In the genomic region with DNA sequence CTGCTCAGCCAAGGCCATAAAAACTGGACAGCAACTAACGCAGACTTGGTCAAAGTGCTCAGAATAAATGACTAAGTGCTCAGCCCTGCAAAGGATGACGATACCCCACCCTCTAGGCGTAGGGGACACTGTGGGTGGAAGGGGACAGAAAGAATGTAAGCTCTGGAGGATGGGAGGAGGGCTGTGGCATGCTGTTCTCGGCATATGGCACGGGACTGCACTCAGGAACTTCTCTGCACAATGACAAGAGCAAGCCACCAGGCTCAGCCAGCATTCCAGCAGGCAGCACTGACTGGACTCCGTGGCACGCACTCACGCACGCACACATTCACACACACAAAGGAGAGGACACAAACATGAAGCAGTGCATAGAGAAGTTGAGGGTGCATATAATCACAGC, we compare ENCODE assay signal across 17 mouse cellular contexts. TPM values are rescaled to one million over a fixed set of nuclear protein-coding genes. Genes with fewer than 3 reads are reported as not detected.
DNase-seq lines count a peak whose midpoint lies in the region; ATAC-seq and TF ChIP-seq lines count a peak whose summit lies in the region.
"Had no signal": no experiment of that assay in that cellular context is flagged by ENCODE, and none has a peak within 500 bp of the region (broad histone marks: within the 10 kb centered on the region; RNA-seq: fewer than 3 reads in every experiment).

No protein-coding gene starts in this region.

- H3K36me3 ChIP-seq in heart, embryonic 10.5 days: no peaks in the 10 kb centered on the region
- H3K36me3 ChIP-seq in heart, embryonic 12.5 days: peaks cover 3% of the 10 kb centered on the region; the same call in 1 of the 2 replicates
- H3K36me3 ChIP-seq: midbrain, embryonic 15.5 days; neural tube, embryonic 12.5 days had no signal

- no peak overlapping the region for H3K4me2 ChIP-seq in heart, embryonic 12.5 days
- H3K4me2 ChIP-seq: kidney, embryonic 15.5 days; midbrain, embryonic 15.5 days; neural tube, embryonic 12.5 days had no signal

- 63% methylated on average over 9 of the region's 9 CpGs for WGBS in heart, embryonic 10.5 days
- WGBS in heart, embryonic 12.5 days: 59% methylated on average over 9 of the region's 9 CpGs

- H3K27ac ChIP-seq in heart, embryonic 10.5 days: peak overlapping the region; percentile 50; the same call in 1 of the 2 replicates
- H3K27ac ChIP-seq in heart, embryonic 12.5 days (ENCODE audit: poor library complexity, severe bottlenecking): no peak overlapping the region; the same call in 1 of the 2 replicates
- H3K27ac ChIP-seq in left cerebral cortex, adult 2 months: peak overlapping the region; percentile 32; the same call in 1 of the 2 replicates
- H3K27ac ChIP-seq: hindbrain, embryonic 10.5 days; kidney, embryonic 15.5 days; liver, embryonic 14.5 days; midbrain, embryonic 15.5 days; neural tube, embryonic 12.5 days; stomach, postnatal 0 days had no signal

- no peak overlapping the region for H3K4me3 ChIP-seq in heart, embryonic 10.5 days
- H3K4me3 ChIP-seq in heart, embryonic 12.5 days: no peak overlapping the region
- no peak overlapping the region for H3K4me3 ChIP-seq in left cerebral cortex, adult 2 months
- H3K4me3 ChIP-seq: hindbrain, embryonic 10.5 days; kidney, embryonic 15.5 days; midbrain, embryonic 15.5 days; neural tube, embryonic 12.5 days had no signal

- no peak for DNase-seq in heart, embryonic 10.5 days (ENCODE audit: low spot score)
- DNase-seq in left cerebral cortex, adult 2 months (ENCODE audit: extremely low spot score in 1 of 2, low spot score in 2 of 2): no peak
- DNase-seq in left cerebral cortex, postnatal 14 days (ENCODE audit: low spot score in 2 of 2): no peak
- peak; percentile 50 for DNase-seq in adipocyte (ENCODE audit: low spot score)
- DNase-seq in cerebellum, postnatal 36 days: peak; percentile 55 to 63
- no peak for DNase-seq in spleen, adult 18-20 months
- DNase-seq in kidney, adult 11 months: no peak

- no peak for ATAC-seq in heart, embryonic 12.5 days (ENCODE audit: insufficient number of reproducible peaks, low FRiP score)
- ATAC-seq: inflammation-experienced regulatory T-cells, adult 6 months; midbrain, embryonic 15.5 days had no signal

- no peaks in the 10 kb centered on the region for H3K9me3 ChIP-seq in heart, embryonic 10.5 days
- H3K9me3 ChIP-seq in heart, embryonic 12.5 days (replicated peaks): no peaks in the 10 kb centered on the region
- H3K9me3 ChIP-seq: hindbrain, embryonic 10.5 days; kidney, embryonic 15.5 days; midbrain, embryonic 15.5 days; neural tube, embryonic 12.5 days had no signal

- no peak overlapping the region for H3K9ac ChIP-seq in heart, embryonic 12.5 days
- H3K9ac ChIP-seq: kidney, embryonic 15.5 days; liver, embryonic 14.5 days; midbrain, embryonic 15.5 days; neural tube, embryonic 12.5 days had no signal

- intact Hi-C loops in left cerebral cortex, adult 2 months (cut with DNase I): no loop called here
- intact Hi-C loops in left cerebral cortex, postnatal 14 days (cut with DNase I): no loop called here

- TF ChIP-seq CTCF in left cerebral cortex, adult 2 months (IDR thresholded peaks at IDR 0.05): no peak

- peaks cover 52% of the 10 kb centered on the region for H3K4me1 ChIP-seq in heart, embryonic 10.5 days
- peaks cover 33% of the 10 kb centered on the region for H3K4me1 ChIP-seq in heart, embryonic 12.5 days (replicated peaks)
- H3K4me1 ChIP-seq: kidney, embryonic 15.5 days; neural tube, embryonic 12.5 days had no signal

- no peaks in the 10 kb centered on the region for H3K27me3 ChIP-seq in heart, embryonic 10.5 days (ENCODE audit: insufficient read depth, poor library complexity, severe bottlenecking)
- H3K27me3 ChIP-seq in heart, embryonic 12.5 days (replicated peaks): no peaks in the 10 kb centered on the region
- H3K27me3 ChIP-seq: kidney, embryonic 15.5 days; midbrain, embryonic 15.5 days; neural tube, embryonic 12.5 days had no signal

RNA-seq across cellular contexts. Expression of a gene that starts 16.2 kb away (rescaled TPM):
- polyA plus RNA-seq in heart, embryonic 10.5 days (2016; fragmentation: Nextera tagmentation; extraction: Ambion mirVana): 15.6 and 15.7 TPM in 2 replicates
- polyA plus RNA-seq in heart, embryonic 12.5 days (2016; fragmentation: Nextera tagmentation; extraction: Ambion mirVana): 12.6 and 14.0 TPM in 2 replicates
- total RNA-seq in left cerebral cortex, adult 2 months (2021): 10 to 100 TPM; 43.7 to 44.4 TPM
- total RNA-seq in left cerebral cortex, postnatal 14 days (2021): 10 to 100 TPM; 37.2 to 37.9 TPM

RNA-seq across cellular contexts. Expression of a gene that starts 21.2 kb away (rescaled TPM):
- 13.0 and 15.8 TPM in 2 replicates for polyA plus RNA-seq in heart, embryonic 10.5 days (2016; fragmentation: Nextera tagmentation; extraction: Ambion mirVana)
- polyA plus RNA-seq in heart, embryonic 12.5 days (2016; fragmentation: Nextera tagmentation; extraction: Ambion mirVana): 14.9 and 15.0 TPM in 2 replicates
- 100 to 1,000 TPM; 134 to 153 TPM for total RNA-seq in left cerebral cortex, adult 2 months (2021)
- total RNA-seq in left cerebral cortex, postnatal 14 days (2021): 100 to 1,000 TPM; 109 to 111 TPM

RNA-seq across cellular contexts. Expression of a gene that starts 26.6 kb away (rescaled TPM):
- 1.2 and 3.6 TPM in 2 replicates for polyA plus RNA-seq in heart, embryonic 10.5 days (2016; fragmentation: Nextera tagmentation; extraction: Ambion mirVana)
- 0.22 and 0.33 TPM in 2 replicates for polyA plus RNA-seq in heart, embryonic 12.5 days (2016; fragmentation: Nextera tagmentation; extraction: Ambion mirVana)
- 100 to 1,000 TPM; 295 to 302 TPM for total RNA-seq in left cerebral cortex, adult 2 months (2021)
- 100 to 1,000 TPM; 217 to 225 TPM for total RNA-seq in left cerebral cortex, postnatal 14 days (2021)
- total RNA-seq: gastrocnemius, postnatal 4 days had no signal
- polyA plus RNA-seq: spleen, adult 2 months had no signal

RNA-seq across cellular contexts. Expression of a gene that starts 32.4 kb away (rescaled TPM):
- 1.8 and 3.2 TPM in 2 replicates for polyA plus RNA-seq in heart, embryonic 10.5 days (2016; fragmentation: Nextera tagmentation; extraction: Ambion mirVana)
- polyA plus RNA-seq in heart, embryonic 12.5 days (2016; fragmentation: Nextera tagmentation; extraction: Ambion mirVana): 1.00 and 1.8 TPM in 2 replicates
- 1 to 10 TPM; 2.6 to 3.0 TPM for total RNA-seq in left cerebral cortex, adult 2 months (2021)
- 1 to 10 TPM; 5.8 to 7.5 TPM for total RNA-seq in left cerebral cortex, postnatal 14 days (2021)
- polyA plus RNA-seq: inflammation-experienced regulatory T-cells, adult 6 months had no signal

RNA-seq across cellular contexts. Expression of a gene that starts 45.9 kb away (rescaled TPM):
- polyA plus RNA-seq in heart, embryonic 10.5 days (2016; fragmentation: Nextera tagmentation; extraction: Ambion mirVana): 127 and 128 TPM in 2 replicates
- polyA plus RNA-seq in heart, embryonic 12.5 days (2016; fragmentation: Nextera tagmentation; extraction: Ambion mirVana): 115 TPM in 2 replicates
- 100 to 1,000 TPM; 108 to 110 TPM for total RNA-seq in left cerebral cortex, adult 2 months (2021)
- 10 to 100 TPM; 96.6 to 99.7 TPM for total RNA-seq in left cerebral cortex, postnatal 14 days (2021)

Comparison
In these comparisons a context has a peak if more than half of its experiments do, and no peak if none do; other contexts are left out.
1. DNase-seq: peak in adipocyte (single experiment) and cerebellum, postnatal 36 days (2 of 2); none in heart, embryonic 10.5 days (single experiment), left cerebral cortex, adult 2 months (0 of 2), left cerebral cortex, postnatal 14 days (0 of 2), spleen, adult 18-20 months (0 of 2) and kidney, adult 11 months (single experiment).